Mouse (Mus musculus) embryo, embryonic 11.5 days (tissue): ENCODE measurements around the gene Camta1.
A peak's percentile ranks its signal among the peaks of the same experiment; 100 is the strongest.

Experiments
- DNase-seq: peaks from one replicate; pipeline ENCODE4 v3.0.0-alpha.2; 2012; ENCODE audit warnings: low read depth, low spot score

Gene Camta1

DNA sequence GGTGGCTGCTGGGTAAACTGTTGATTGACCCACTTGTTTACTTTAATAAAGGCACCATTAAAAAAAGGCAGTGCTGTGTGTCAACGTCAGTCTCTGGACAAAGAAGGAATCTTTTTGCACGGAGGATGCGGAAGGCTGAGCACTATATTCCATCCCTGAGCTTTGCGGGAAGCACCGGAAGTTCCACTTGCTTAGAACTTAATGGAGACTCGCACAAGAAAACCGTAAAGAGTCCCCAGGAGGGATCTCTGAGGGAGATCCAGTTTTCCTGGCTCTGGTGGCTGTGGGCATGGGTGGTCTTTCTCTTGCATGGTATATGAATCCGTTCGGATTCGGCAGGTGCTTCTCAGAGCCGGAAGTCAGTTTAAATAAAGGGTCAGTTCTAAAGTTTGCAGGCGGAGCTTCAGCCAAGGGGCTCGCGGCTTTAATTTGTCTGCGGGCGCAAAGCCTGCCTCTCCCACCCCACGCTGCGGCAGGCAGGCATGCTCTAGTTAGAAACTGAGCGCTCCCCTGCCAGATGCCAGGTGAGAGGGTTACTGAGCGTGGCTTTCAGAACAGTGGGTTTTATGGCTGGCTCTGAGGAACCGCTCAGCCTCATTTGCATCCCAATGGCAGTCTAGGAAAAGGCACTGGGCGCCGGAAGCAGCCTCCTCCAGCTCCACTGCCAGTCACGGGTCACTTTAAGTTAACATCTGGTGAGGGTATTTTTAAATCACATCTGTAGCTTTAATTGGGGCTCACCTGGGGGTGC, 474.8 kb downstream of the Camta1 start:
- no peak for DNase-seq

- no peak for DNase-seq
These were observed 475.5 kb downstream of the Camta1 start for GRCm38 (mm10) chr4:151385985-151386700.

GRCm38 (mm10) chr4:151377731-151378130, 483.9 kb downstream of the Camta1 start:
- no peak for DNase-seq

DNA sequence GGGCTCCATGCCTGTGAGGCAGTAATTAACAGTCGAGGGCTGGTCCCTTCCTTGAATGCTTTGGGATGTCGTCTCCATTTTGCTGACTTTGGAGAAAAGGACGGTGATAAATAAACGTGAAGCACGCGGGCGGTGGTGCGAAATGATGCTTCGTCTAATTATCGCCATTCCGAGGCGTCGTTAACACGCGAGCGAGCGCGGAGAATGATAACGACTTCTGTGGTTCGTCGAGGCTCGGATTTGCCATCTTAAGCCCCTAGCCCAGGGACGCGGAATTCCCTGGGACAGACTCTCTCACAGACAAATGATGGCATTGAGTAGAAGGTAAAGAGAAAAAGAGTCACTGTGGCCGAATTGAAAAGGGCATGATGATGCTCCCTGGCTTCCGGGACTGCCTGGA, 485.4 kb downstream of the Camta1 start:
- no peak for DNase-seq

DNA sequence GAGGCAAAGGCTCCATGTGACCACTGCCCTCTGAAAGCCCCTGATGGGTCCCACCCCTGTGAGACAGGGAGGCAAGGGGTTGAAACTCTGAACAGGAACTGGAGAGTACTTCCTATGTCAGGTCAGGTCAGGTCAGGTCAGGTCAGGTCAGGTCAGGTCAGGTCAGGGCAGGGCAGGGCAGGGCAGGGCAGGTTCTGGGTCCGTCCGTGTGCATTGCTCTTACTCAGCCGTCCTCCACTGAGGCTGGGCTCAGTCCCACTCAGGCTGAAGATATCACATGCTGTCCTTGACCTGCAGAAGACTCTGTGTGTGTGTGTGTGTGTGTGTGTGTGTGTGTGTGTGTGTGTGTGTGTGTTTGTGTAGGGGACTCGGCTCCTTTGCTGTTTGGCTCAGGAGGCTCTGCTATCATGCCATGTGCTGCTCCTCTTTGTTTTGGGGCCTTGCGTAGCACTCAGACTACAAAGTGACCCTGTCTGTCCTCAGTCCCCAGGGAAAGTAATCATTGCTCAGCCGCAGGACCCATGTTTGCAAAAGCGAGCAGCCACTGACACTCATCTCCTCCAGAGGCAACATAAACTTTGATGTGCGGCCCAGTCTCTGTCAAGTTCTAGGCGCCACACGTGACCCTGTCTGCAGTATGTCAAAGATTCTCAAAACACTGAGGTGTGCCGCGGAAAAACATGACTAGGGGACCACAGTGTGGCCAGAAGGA, 488.7 kb downstream of the Camta1 start:
- DNase-seq: no peak

- no peak for DNase-seq
These were observed 494.6 kb downstream of the Camta1 start for GRCm38 (mm10) chr4:151366941-151367545.

DNA sequence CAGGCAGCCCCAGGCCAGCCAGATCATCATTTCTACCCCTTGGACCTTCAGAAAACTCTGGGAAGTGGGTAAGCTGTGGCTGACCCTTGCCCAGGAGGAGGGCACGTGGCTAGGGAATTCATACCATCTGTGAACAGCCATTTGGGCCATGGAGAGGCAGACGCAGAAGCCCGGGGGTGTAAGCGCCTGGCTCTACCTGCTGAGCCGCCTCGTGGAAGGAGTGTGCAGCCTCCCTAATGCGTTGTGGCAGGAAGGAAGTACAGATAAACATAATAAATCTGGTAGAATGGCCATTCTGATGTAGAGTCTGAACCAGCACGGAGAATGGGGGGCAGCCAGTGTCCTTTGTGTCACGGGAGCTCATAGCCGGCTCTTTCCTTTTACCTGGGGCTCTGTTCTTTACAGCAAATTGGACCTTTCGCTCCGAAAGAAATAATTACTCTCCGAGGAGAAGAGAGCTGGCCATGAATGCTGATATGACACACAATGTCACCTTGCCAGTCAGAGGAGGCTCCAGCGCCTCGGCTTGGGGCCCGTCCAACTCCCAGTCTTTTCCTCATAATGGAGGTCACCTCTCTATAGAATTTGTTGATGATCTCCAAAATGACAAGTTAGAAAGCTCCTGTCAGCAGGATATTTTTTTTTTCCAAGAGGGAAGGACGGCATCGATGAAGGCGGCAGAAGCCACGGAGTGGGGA, 500.6 kb downstream of the Camta1 start:
- no peak for DNase-seq

GRCm38 (mm10) chr4:151355505-151355904, 506.2 kb downstream of the Camta1 start:
- DNase-seq: peak; percentile 30

- no peak for DNase-seq
These were observed 508.9 kb downstream of the Camta1 start for GRCm38 (mm10) chr4:151352791-151353190.

GRCm38 (mm10) chr4:151352249-151352648, 509.4 kb downstream of the Camta1 start:
- no peak for DNase-seq

GRCm38 (mm10) chr4:151351757-151352156, 509.9 kb downstream of the Camta1 start:
- no peak for DNase-seq

- no peak for DNase-seq
These were observed 514.1 kb downstream of the Camta1 start for GRCm38 (mm10) chr4:151347620-151348019.

- DNase-seq: no peak
These were observed 515.0 kb downstream of the Camta1 start for GRCm38 (mm10) chr4:151346673-151347072.

GRCm38 (mm10) chr4:151344811-151345210, 516.9 kb downstream of the Camta1 start:
- DNase-seq: no peak

GRCm38 (mm10) chr4:151339421-151339820, 522.3 kb downstream of the Camta1 start:
- no peak for DNase-seq

DNA sequence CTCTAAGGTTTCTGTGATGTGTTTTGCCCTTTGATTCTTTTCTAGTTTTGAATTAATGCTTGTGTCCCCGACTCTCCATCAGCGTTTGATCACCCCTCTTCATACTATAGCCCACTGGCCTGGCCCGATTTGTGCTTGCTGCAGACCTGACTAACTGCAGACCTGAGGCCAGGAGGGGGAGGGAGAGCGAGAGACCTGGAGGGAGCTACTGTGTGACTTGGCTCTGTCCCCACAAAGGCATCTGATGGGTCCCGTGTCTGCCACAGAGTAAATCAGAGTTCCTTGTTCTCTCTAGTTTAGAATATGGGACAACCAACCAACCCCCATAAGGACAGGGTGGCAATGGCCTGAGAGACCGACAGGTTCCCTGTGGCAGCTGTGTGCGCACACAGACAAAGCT, 522.7 kb downstream of the Camta1 start:
- DNase-seq: no peak

- no peak for DNase-seq
These were observed 524.1 kb downstream of the Camta1 start for GRCm38 (mm10) chr4:151337543-151337942.

DNA sequence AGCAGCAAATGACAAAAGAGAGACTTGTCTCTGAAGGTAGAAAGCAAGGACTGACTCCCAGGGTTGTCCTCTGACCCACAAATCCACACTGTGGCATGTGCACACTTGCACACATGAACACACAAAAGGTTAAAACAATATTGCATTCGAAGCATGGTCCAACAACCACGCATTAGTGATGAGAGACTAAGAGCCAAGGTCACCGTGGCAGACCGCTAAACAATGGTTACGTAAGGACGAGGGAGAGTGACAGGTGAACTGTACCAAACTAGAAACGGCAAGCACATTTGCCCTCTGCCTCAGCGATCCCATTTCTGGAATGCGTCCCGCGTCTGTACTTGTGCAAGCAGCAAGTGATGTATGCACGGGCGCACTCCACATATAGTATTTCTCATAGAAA, 525.3 kb downstream of the Camta1 start:
- DNase-seq: no peak

GRCm38 (mm10) chr4:151334951-151335742, 526.5 kb downstream of the Camta1 start:
- peak; percentile 51 for DNase-seq

DNA sequence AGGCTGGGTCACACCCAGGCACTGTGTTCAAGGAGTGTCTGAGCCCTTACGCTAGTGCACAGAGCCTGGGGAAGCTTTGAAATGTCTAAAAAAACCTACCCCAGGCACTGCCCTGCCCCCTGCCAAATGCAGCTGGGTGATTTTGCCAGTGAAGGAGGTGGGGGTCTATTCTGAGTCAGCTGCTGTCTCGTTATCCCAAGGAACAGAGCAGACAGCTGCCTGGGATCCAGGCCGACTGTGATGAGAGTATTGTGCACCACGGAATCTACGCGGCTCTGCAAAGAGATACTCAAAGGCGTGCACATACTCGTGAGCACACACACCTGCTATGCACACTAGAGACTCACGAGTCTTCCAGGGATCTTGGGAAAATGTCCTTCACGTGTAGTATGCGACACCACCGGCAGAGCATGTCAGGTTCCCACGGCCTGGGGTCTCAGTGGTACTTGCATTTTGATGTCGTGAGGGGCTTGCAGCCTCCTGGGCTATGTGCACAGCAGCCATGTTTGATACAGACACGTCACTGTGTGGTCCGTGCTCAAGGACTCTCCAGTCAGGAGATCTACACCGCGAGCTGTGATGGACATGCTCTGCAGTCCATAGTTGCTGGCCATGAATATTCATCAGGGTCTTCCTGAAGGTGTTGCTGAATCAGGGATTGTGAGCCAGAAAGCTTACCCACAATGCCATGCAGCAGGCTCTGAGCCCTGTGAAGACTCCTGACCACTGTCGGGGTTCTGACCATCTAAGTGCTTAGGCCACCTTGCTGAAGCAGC, 529.4 kb downstream of the Camta1 start:
- no peak for DNase-seq
